Comparison of ENCODE assay signal across 8 mouse cellular contexts in the genomic region with DNA sequence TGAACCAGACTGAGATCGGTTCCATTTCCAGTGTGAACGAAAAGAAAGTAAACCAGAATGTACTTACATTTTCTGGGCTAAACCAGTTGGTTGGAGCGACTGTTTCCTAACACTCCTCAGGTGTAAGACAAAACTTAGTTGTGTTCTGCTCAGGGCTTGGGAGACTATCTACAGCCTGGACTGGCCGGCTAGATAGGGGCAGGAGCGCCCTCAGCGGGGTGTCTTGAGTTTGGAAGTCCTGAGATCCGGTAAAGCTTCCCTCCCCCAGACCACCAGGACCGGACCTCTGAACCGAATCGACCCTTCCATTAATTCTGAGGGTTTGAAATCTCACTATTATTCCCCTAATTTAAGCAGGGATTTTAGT. TPM values are rescaled to one million over a fixed set of nuclear protein-coding genes. Genes with fewer than 3 reads are reported as not detected.
DNase-seq lines count a peak whose midpoint lies in the region; ATAC-seq and TF ChIP-seq lines count a peak whose summit lies in the region.

No protein-coding gene starts in this region.

- 0 out of 2 replicates have a peak, but pooled peaks have one; percentile 10 for ATAC-seq in cerebellum, adult (ENCODE audit: insufficient number of reproducible peaks, low FRiP score, low TSS enrichment)
- ATAC-seq in heart, postnatal 0 days (ENCODE audit: insufficient read depth, low read depth), result peak; percentile 34; the same call in 1 of the 2 replicates
- ATAC-seq in limb, embryonic 11.5 days (ENCODE audit: insufficient number of reproducible peaks, low FRiP score, low TSS enrichment, low read depth), result peak; percentile 33; the same call in 1 of the 2 replicates

- no peaks in the 10 kb centered on the region for H3K36me3 ChIP-seq in heart, postnatal 0 days (replicated peaks; ENCODE audit: control insufficient read depth, insufficient read depth, low read length)
- H3K36me3 ChIP-seq in limb, embryonic 11.5 days (ENCODE audit: control insufficient read depth, insufficient read depth, low read length), result no peaks in the 10 kb centered on the region

- H3K9ac ChIP-seq in heart, postnatal 0 days (replicated peaks; ENCODE audit: low read depth, low read length), result peak overlapping the region; percentile 54
- peak overlapping the region; percentile 95 for H3K9ac ChIP-seq in limb, embryonic 11.5 days (ENCODE audit: low read length)

- H3K4me3 ChIP-seq in heart, postnatal 0 days (ENCODE audit: low read depth, low read length), result peak overlapping the region; percentile 68
- H3K4me3 ChIP-seq in limb, embryonic 11.5 days (ENCODE audit: low read depth, low read length), result peak overlapping the region; percentile 87

- H3K27me3 ChIP-seq in heart, postnatal 0 days (ENCODE audit: control insufficient read depth, insufficient read depth, low read length), result peaks cover 31% of the 10 kb centered on the region
- no peaks in the 10 kb centered on the region for H3K27me3 ChIP-seq in limb, embryonic 11.5 days (ENCODE audit: control insufficient read depth, insufficient read depth, low read length)

- H3K9me3 ChIP-seq in heart, postnatal 0 days (replicated peaks; ENCODE audit: control insufficient read depth, low read length), result peaks cover 10% of the 10 kb centered on the region; the same call in 1 of the 2 replicates
- no peaks in the 10 kb centered on the region; the same call in 1 of the 2 replicates for H3K9me3 ChIP-seq in limb, embryonic 11.5 days (ENCODE audit: control insufficient read depth, low read length)

- peak overlapping the region; percentile 73 for H3K27ac ChIP-seq in heart, postnatal 0 days (ENCODE audit: low read depth)
- peak overlapping the region; percentile 75 for H3K27ac ChIP-seq in limb, embryonic 11.5 days (replicated peaks; ENCODE audit: low read depth, low read length)

- 1% methylated on average over 10 of the region's 10 CpGs for WGBS in heart, postnatal 0 days
- 0% methylated on average over 10 of the region's 10 CpGs for WGBS in limb, embryonic 11.5 days

- no peak; the same call in 1 of the 2 replicates for TF ChIP-seq CTCF in heart, postnatal 0 days (IDR thresholded peaks at IDR 0.05; ENCODE audit: low read depth)

- no peak for DNase-seq in cerebellum, adult 11 months
- peak; percentile 79 for DNase-seq in embryo, embryonic 10 days (ENCODE audit: low spot score)
- peak; percentile 31 for DNase-seq in heart, postnatal 0 days (ENCODE audit: low spot score)
- peak; percentile 65 for DNase-seq in limb, embryonic 11.5 days (ENCODE audit: low spot score)
- DNase-seq in mesoderm, embryonic 11.5 days (ENCODE audit: low read depth, low spot score), result peak; percentile 45
- DNase-seq in c-Kit-positive CD71-positive TER-119-positive erythroid progenitor cells, embryonic 14.5 days (ENCODE audit: low spot score), result no peak
- no peak for DNase-seq in layer of hippocampus, adult 9-10 months (ENCODE audit: low spot score)

- peak overlapping the region; percentile 92 for H3K4me2 ChIP-seq in heart, postnatal 0 days (ENCODE audit: low read depth, low read length)
- peak overlapping the region; percentile 68 for H3K4me2 ChIP-seq in limb, embryonic 11.5 days (ENCODE audit: low read depth, severe bottlenecking)

- no peak for TF ChIP-seq EP300 in heart, postnatal 0 days (IDR thresholded peaks at IDR 0.05; ENCODE audit: low read depth)

- H3K4me1 ChIP-seq in heart, postnatal 0 days (ENCODE audit: control insufficient read depth, insufficient read depth), result no peaks in the 10 kb centered on the region; the same call in 1 of the 2 replicates
- 0 out of 2 replicates have a peak, but pooled peaks cover 2% of the 10 kb centered on the region for H3K4me1 ChIP-seq in limb, embryonic 11.5 days (ENCODE audit: control insufficient read depth, insufficient read depth, low read length)

RNA-seq across cellular contexts. Expression of gene Rai14, which starts 0.7 kb away (rescaled TPM):
- 4.7 and 8.9 TPM in 2 replicates for total RNA-seq in heart, postnatal 0 days (2014; rRNA removed; ENCODE audit: low replicate concordance)
- 4.0 and 4.1 TPM in 2 replicates for polyA plus RNA-seq in heart, postnatal 0 days (2015; fragmentation: Nextera tagmentation; extraction: Ambion mirVana)
- polyA plus RNA-seq in limb, embryonic 11.5 days (2014; fragmentation: Nextera tagmentation; extraction: Ambion mirVana), result 70.8 and 71.9 TPM in 2 replicates

Comparison
In these comparisons a context has a peak if more than half of its experiments do, and no peak if none do; other contexts are left out.
1. DNase-seq: peak in embryo, embryonic 10 days (single experiment), heart, postnatal 0 days (single experiment), limb, embryonic 11.5 days (single experiment) and mesoderm, embryonic 11.5 days (single experiment); none in cerebellum, adult 11 months (single experiment), c-Kit-positive CD71-positive TER-119-positive erythroid progenitor cells, embryonic 14.5 days (single experiment) and layer of hippocampus, adult 9-10 months (single experiment).
2. RNA of gene Rai14, which starts 0.7 kb away (polyA plus RNA-seq): 70.8 to 71.9 TPM in limb, embryonic 11.5 days; 4.0 to 4.1 TPM in heart, postnatal 0 days; every median in the first group is over 10 times any median in the second.
3. Peak in every context shown above with its lines, with median percentiles within 50 percentile points of each other: ATAC-seq.